Mouse (Mus musculus): ENCODE data around the gene Tas2r107.
"Not testable (repeated sequence)": the region's sequence is repeated elsewhere in the genome, so short reads cannot be mapped to it uniquely, and the experiment has no call there.

Gene Tas2r107

GRCm38 (mm10) chr6:131660049-131660448 is at the start of gene Tas2r107:
Gene Tas2r107 (minus strand): TSS chr6:131660149.
- no peak for DNase-seq (ENCODE audit: low read depth)

GRCm38 (mm10) chr6:131689963-131690362 is 30.0 kb upstream of the Tas2r107 start, which contains the start of gene Tas2r114:
Gene Tas2r114 (minus strand): TSS chr6:131690063.
- DNase-seq (ENCODE audit: low read depth): no peak

- no peak for DNase-seq (ENCODE audit: low read depth)
Measured at GRCm38 (mm10) chr6:131687395-131687794, 27.4 kb upstream of the Tas2r107 start, which contains the start of gene Tas2r105. Gene Tas2r105 (minus strand): TSS chr6:131687495.

- no peak for DNase-seq (ENCODE audit: low read depth)
Measured at GRCm38 (mm10) chr6:131685644-131686043, 25.7 kb upstream of the Tas2r107 start, which contains the start of gene Tas2r104. Gene Tas2r104 (minus strand): TSS chr6:131685744.

GRCm38 (mm10) chr6:131678786-131679185 is 18.8 kb upstream of the Tas2r107 start, which contains the start of gene Tas2r106:
Gene Tas2r106 (minus strand): TSS chr6:131678886.
- no peak for DNase-seq (ENCODE audit: low read depth)

GRCm38 (mm10) chr6:131630812-131631211 is 29.1 kb downstream of the Tas2r107 start, which contains the start of gene Tas2r130:
Gene Tas2r130 (minus strand): TSS chr6:131630912.
- DNase-seq (ENCODE audit: low read depth): no peak

GRCm38 (mm10) chr6:131609956-131610355 is 50.0 kb downstream of the Tas2r107 start:
- not testable (repeated sequence) for DNase-seq (ENCODE audit: low read depth)
